Mouse (Mus musculus): ENCODE data around the gene C1qtnf1. TPM values are rescaled to one million over a fixed set of nuclear protein-coding genes. Genes with fewer than 3 reads are reported as not detected.

C1qtnf1 gene
- polyA plus RNA-seq, 1 experiment from 2014 or later: 3.3 TPM

- Histone ChIP-seq H3K36me3 (ENCODE audit: control insufficient read depth, insufficient read depth, low read length) (no peaks in the 10 kb centered on the region), H3K4me2 (ENCODE audit: low read depth, low read length) (no peak overlapping the region), H3K27ac (ENCODE audit: low read depth, low read length) (no peak overlapping the region), H3K9me3 (ENCODE audit: control insufficient read depth, low read length) (no peaks in the 10 kb centered on the region), H3K4me1 (ENCODE audit: control insufficient read depth, insufficient read depth, low read length) (peaks cover 14% of the 10 kb centered on the region; the same call in 1 of the 2 replicates), H3K9ac (replicated peaks; ENCODE audit: low read depth, low read length) (no peak overlapping the region), H3K27me3 (ENCODE audit: control insufficient read depth, insufficient read depth, low read length) (no peaks in the 10 kb centered on the region), H3K4me3 (ENCODE audit: low read depth, low read length) (no peak overlapping the region)
- 78% methylated on average over 5 of the region's 5 CpGs for WGBS
- ATAC-seq (ENCODE audit: low read depth): no peak
These were observed 1.2 kb upstream of the C1qtnf1 start for GRCm38 (mm10) chr11:118426765-118427164.

DNA sequence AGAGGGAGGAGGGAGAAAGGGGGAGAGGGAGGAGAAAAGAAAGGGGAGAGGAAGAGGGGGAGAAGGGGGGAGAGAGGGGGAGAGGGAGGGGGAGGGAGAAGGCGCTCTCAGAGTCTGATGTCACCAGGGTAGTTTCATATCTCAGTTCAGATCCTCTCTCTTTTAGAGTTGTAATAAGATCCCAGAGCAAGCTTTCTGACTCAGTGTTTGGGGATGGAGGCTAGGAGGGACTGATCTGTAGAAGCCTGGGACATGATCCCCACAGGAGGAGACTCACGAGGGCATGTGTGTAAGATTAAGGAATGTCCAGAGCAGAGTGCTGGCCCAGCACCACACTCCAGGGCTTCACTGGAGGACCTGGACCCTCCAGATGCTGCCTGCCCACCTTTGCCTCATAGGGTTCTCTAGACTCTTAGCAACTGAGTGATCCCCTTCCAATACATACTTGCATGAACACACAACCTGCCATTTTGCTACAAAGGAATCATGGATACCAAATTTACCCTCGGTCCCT is 680 bp upstream of the C1qtnf1 start:
- H3K9me3 ChIP-seq (ENCODE audit: control insufficient read depth, low read length): no peaks in the 10 kb centered on the region
- H3K4me2 ChIP-seq (ENCODE audit: low read depth, low read length): peak overlapping the region; percentile 33; the same call in 1 of the 2 replicates
- H3K27me3 ChIP-seq (ENCODE audit: control insufficient read depth, insufficient read depth, low read length): no peaks in the 10 kb centered on the region
- no peak for ATAC-seq (ENCODE audit: low read depth)
- H3K4me1 ChIP-seq (ENCODE audit: control insufficient read depth, insufficient read depth, low read length): peaks cover 14% of the 10 kb centered on the region; the same call in 1 of the 2 replicates
- no peak overlapping the region for H3K4me3 ChIP-seq (ENCODE audit: low read depth, low read length)
- no peak overlapping the region for H3K9ac ChIP-seq (replicated peaks; ENCODE audit: low read depth, low read length)
- 48% methylated on average over 3 of the region's 3 CpGs for WGBS
- H3K27ac ChIP-seq (ENCODE audit: low read depth, low read length): no peak overlapping the region
- no peaks in the 10 kb centered on the region for H3K36me3 ChIP-seq (ENCODE audit: control insufficient read depth, insufficient read depth, low read length)

- no peaks in the 10 kb centered on the region for H3K27me3 ChIP-seq (ENCODE audit: control insufficient read depth, insufficient read depth, low read length)
- H3K4me3 ChIP-seq (ENCODE audit: low read depth, low read length): peak overlapping the region; percentile 9; the same call in 1 of the 2 replicates
- no peak for ATAC-seq (ENCODE audit: low read depth)
- 11% methylated on average over 11 of the region's 11 CpGs for WGBS
- H3K36me3 ChIP-seq (ENCODE audit: control insufficient read depth, insufficient read depth, low read length): no peaks in the 10 kb centered on the region
- H3K9ac ChIP-seq (replicated peaks; ENCODE audit: low read depth, low read length): no peak overlapping the region; the same call in 1 of the 2 replicates
- H3K4me2 ChIP-seq (ENCODE audit: low read depth, low read length): peak overlapping the region; percentile 33
- no peak overlapping the region for H3K27ac ChIP-seq (ENCODE audit: low read depth, low read length)
- H3K4me1 ChIP-seq (ENCODE audit: control insufficient read depth, insufficient read depth, low read length): peaks cover 13% of the 10 kb centered on the region
- H3K9me3 ChIP-seq (ENCODE audit: control insufficient read depth, low read length): no peaks in the 10 kb centered on the region
These were observed 461 bp downstream of the C1qtnf1 start for GRCm38 (mm10) chr11:118428460-118428868.

DNA sequence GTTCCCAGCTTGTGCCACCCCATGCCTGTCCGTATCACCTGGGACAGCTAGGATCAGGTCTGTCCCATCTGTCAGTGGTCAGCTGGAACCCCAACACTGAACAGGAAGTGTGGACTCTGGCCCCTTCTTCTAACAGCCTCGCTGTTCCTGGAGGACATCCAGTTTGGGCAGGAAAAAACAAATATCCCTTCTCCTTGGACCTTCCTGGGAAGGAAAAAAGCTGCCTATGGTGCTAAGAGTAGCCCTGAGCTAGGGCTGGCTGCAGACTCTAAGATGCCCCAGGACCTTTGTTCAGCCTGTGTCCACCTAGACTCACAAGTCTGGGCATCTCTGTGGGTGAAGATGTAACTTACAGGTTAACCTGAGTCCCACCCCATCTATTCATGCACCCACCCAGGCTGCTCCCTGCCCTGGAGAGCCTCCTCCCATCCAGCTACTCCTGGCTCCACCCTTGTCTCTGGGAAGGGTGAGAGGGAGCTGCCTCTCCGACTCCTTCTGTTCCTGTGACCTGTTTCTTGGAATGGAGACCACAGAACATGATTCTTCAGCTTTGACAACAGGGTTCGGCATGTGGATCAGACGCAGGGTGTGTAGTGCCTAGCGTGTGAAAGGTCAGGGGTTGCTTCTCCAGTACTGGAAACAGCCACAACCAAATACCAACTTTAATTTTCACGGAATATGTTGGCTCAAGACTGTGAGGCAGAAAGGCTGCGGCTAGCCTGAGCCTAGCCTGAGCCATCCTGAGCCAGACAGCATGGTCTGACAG is 1.1 kb downstream of the C1qtnf1 start:
- Histone ChIP-seq H3K4me1 (ENCODE audit: control insufficient read depth, insufficient read depth, low read length) (peaks cover 14% of the 10 kb centered on the region), H3K9ac (replicated peaks; ENCODE audit: low read depth, low read length) (no peak overlapping the region; the same call in 1 of the 2 replicates), H3K36me3 (ENCODE audit: control insufficient read depth, insufficient read depth, low read length) (no peaks in the 10 kb centered on the region), H3K27ac (ENCODE audit: low read depth, low read length) (no peak overlapping the region), H3K9me3 (ENCODE audit: control insufficient read depth, low read length) (no peaks in the 10 kb centered on the region), H3K27me3 (ENCODE audit: control insufficient read depth, insufficient read depth, low read length) (no peaks in the 10 kb centered on the region), H3K4me2 (ENCODE audit: low read depth, low read length) (peak overlapping the region; percentile 33), H3K4me3 (ENCODE audit: low read depth, low read length) (peak overlapping the region; percentile 9; the same call in 1 of the 2 replicates)
- no peak for ATAC-seq (ENCODE audit: low read depth)
- 64% methylated on average over 8 of the region's 8 CpGs for WGBS

GRCm38 (mm10) chr11:118430291-118430885 is 2.4 kb downstream of the C1qtnf1 start:
- Histone ChIP-seq H3K9ac (replicated peaks; ENCODE audit: low read depth, low read length) (no peak overlapping the region), H3K27ac (ENCODE audit: low read depth, low read length) (no peak overlapping the region), H3K4me2 (ENCODE audit: low read depth, low read length) (no peak overlapping the region), H3K4me3 (ENCODE audit: low read depth, low read length) (no peak overlapping the region), H3K9me3 (ENCODE audit: control insufficient read depth, low read length) (no peaks in the 10 kb centered on the region), H3K4me1 (ENCODE audit: control insufficient read depth, insufficient read depth, low read length) (peaks cover 10% of the 10 kb centered on the region), H3K27me3 (ENCODE audit: control insufficient read depth, insufficient read depth, low read length) (no peaks in the 10 kb centered on the region), H3K36me3 (ENCODE audit: control insufficient read depth, insufficient read depth, low read length) (no peaks in the 10 kb centered on the region)
- WGBS: 53% methylated on average over 4 of the region's 4 CpGs
- no peak for ATAC-seq (ENCODE audit: low read depth)

DNA sequence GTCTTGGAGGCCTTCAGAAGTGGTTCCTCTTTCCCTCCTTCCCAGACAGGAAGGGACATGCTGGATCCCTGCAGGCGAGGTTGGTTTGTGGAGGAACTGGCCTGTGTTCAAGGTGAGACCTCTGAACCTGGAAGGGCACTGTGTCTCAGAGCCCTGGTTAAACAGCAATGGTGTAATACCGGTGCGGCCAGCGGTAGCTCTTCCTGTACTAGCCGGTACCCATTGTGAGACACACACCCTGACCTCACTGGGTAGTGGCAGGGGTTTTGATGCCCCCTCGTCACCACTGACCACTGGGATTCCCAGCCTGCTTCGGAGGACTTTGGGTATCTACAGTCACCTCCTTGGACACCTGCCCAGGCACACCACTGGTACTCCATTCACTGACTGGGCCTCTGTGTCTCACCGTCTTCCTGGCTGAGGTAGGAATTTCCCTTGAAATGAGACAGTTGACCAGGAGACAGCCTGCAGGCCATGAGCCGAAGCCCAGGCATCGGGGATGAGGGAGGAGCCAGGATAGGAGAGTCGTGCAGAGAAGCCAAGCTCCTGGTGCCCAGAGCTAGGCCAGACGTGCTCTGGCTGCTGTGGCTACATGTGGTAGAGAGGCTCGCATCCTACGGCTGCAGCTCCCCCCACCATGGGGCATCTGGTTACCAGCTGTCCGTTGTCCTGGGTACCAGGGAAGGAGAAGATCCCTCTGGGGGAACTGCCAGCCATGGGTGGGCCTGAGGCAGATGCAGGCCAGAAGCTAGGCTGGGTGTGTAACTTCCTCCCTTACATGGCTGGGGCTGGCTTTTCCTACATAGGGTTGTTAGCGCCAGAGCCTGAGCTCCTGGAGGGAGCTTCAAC is 3.3 kb downstream of the C1qtnf1 start:
- Histone ChIP-seq H3K4me3 (ENCODE audit: low read depth, low read length) (no peak overlapping the region), H3K9ac (replicated peaks; ENCODE audit: low read depth, low read length) (no peak overlapping the region), H3K4me1 (ENCODE audit: control insufficient read depth, insufficient read depth, low read length) (peaks cover 10% of the 10 kb centered on the region), H3K36me3 (ENCODE audit: control insufficient read depth, insufficient read depth, low read length) (no peaks in the 10 kb centered on the region), H3K27me3 (ENCODE audit: control insufficient read depth, insufficient read depth, low read length) (no peaks in the 10 kb centered on the region), H3K4me2 (ENCODE audit: low read depth, low read length) (no peak overlapping the region), H3K9me3 (ENCODE audit: control insufficient read depth, low read length) (no peaks in the 10 kb centered on the region), H3K27ac (ENCODE audit: low read depth, low read length) (no peak overlapping the region)
- no peak for ATAC-seq (ENCODE audit: low read depth)
- WGBS: 69% methylated on average over 14 of the region's 16 CpGs

GRCm38 (mm10) chr11:118433398-118433868 is 5.4 kb downstream of the C1qtnf1 start:
- no peak overlapping the region for H3K27ac ChIP-seq (ENCODE audit: low read depth, low read length)
- 73% methylated on average over 10 of the region's 10 CpGs for WGBS

GRCm38 (mm10) chr11:118434093-118434492 is 6.1 kb downstream of the C1qtnf1 start:
- Histone ChIP-seq H3K27me3 (ENCODE audit: control insufficient read depth, insufficient read depth, low read length) (no peaks in the 10 kb centered on the region), H3K27ac (ENCODE audit: low read depth, low read length) (no peak overlapping the region), H3K36me3 (ENCODE audit: control insufficient read depth, insufficient read depth, low read length) (no peaks in the 10 kb centered on the region), H3K4me2 (ENCODE audit: low read depth, low read length) (0 out of 2 replicates have a peak overlapping the region, but pooled peaks have one; percentile 8), H3K9ac (replicated peaks; ENCODE audit: low read depth, low read length) (no peak overlapping the region), H3K4me3 (ENCODE audit: low read depth, low read length) (no peak overlapping the region), H3K4me1 (ENCODE audit: control insufficient read depth, insufficient read depth, low read length) (peaks cover 21% of the 10 kb centered on the region), H3K9me3 (ENCODE audit: control insufficient read depth, low read length) (no peaks in the 10 kb centered on the region)
- ATAC-seq (ENCODE audit: low read depth): no peak
- whole genome bisulfite sequencing: 48% methylated on average over 13 of the region's 13 CpGs

More at GRCm38 (mm10) chr11:118433398-118433868, 5.4 kb downstream of the C1qtnf1 start:
- H3K4me3 ChIP-seq (ENCODE audit: low read depth, low read length): no peak overlapping the region
- ATAC-seq (ENCODE audit: low read depth): no peak
- no peak overlapping the region for H3K9ac ChIP-seq (replicated peaks; ENCODE audit: low read depth, low read length)
- H3K4me2 ChIP-seq (ENCODE audit: low read depth, low read length): 0 out of 2 replicates have a peak overlapping the region, but pooled peaks have one; percentile 8
- H3K4me1 ChIP-seq (ENCODE audit: control insufficient read depth, insufficient read depth, low read length): peaks cover 14% of the 10 kb centered on the region
- no peaks in the 10 kb centered on the region for H3K27me3 ChIP-seq (ENCODE audit: control insufficient read depth, insufficient read depth, low read length)
- no peaks in the 10 kb centered on the region for H3K36me3 ChIP-seq (ENCODE audit: control insufficient read depth, insufficient read depth, low read length)
- H3K9me3 ChIP-seq (ENCODE audit: control insufficient read depth, low read length): no peaks in the 10 kb centered on the region
